Mouse (Mus musculus): ENCODE measurements around the gene Pde10a. TPM values are rescaled to one million over a fixed set of nuclear protein-coding genes. Genes with fewer than 3 reads are reported as not detected.

The Pde10a gene
- total and polyA plus RNA-seq, 3 experiments, result 0.04 to 0.41 (median 0.21) TPM

DNA sequence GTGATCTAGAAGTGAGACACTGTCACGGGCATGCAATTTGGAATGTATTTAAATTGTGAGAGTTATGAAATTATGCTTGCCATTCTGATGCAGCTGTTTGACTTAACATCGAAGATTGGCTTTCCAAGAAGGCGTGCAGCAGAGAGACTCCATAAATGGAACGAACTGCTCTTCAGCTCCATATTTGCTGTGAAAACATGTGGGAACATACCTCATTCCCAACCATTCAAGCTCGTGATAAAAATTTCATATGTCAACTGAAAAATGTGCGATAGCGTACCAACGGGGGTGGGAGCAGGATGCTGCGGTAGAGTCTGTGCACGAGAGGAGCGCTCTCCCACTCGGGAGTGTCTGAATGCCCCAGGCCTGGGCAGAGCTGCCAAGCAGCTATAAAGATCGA lies 293.5 kb downstream of the Pde10a start:
- dilution Hi-C loops (cut with MboI; ENCODE audit: extremely low pct_ligation_motif_present, extremely low pct_unique_long_range_greater_than_20kb, low sequenced_read_pairs), result no loop called here
- Histone ChIP-seq H3K27ac (ENCODE audit: insufficient read depth, low read depth) (no peak overlapping the region), H3K9me3 (replicated peaks; ENCODE audit: low read length) (no peaks in the 10 kb centered on the region), H3K27me3 (replicated peaks) (no peaks in the 10 kb centered on the region), H3K4me1 (ENCODE audit: control insufficient read depth in 1 of 2, insufficient read depth in 2 of 2) (peaks cover 7 to 24% of the 10 kb centered on the region in 2 experiments), H3K79me2 (replicated peaks; ENCODE audit: control insufficient read depth, extremely low read depth, insufficient read depth, poor library complexity, severe bottlenecking) (no peaks in the 10 kb centered on the region), H3K4me3 (replicated peaks in 1 of 3; ENCODE audit: low read depth in 2 of 3, low read length in 2 of 3, poor library complexity in 1 of 3) (no peak overlapping the region), H3K4me2 (ENCODE audit: insufficient read depth, low read depth, poor library complexity, severe bottlenecking) (no peak overlapping the region), H3K36me3 (replicated peaks in 1 of 2; ENCODE audit: control insufficient read depth in 1 of 2, insufficient read depth in 1 of 2, low read length in 1 of 2) (no peaks in the 10 kb centered on the region), H3K9ac (ENCODE audit: insufficient read depth, low read depth) (no peak overlapping the region)
- no peak for DNase-seq (ENCODE audit: extremely low read depth)
- in situ Hi-C loops (cut with MboI; ENCODE audit: low pct_ligation_motif_present, low pct_unique_long_range_greater_than_20kb, low sequenced_read_pairs), result no loop called here
- TF ChIP-seq JUND (conservative IDR thresholded peaks at IDR 0.05; ENCODE audit: low read depth, low read length) (no peak), NRF1 (IDR thresholded peaks at IDR 0.05; ENCODE audit: low read depth, low read length) (no peak), NELFE (IDR thresholded peaks at IDR 0.05; ENCODE audit: low read depth, low read length) (no peak), POLR2AphosphoS2 (IDR thresholded peaks at IDR 0.05; ENCODE audit: low read depth, low read length) (no peak), BHLHE40 (IDR thresholded peaks at IDR 0.05; ENCODE audit: low read depth, low read length) (no peak), CHD1 (IDR thresholded peaks at IDR 0.05; ENCODE audit: low read depth, low read length) (no peak), ZMIZ1 (IDR thresholded peaks at IDR 0.05; ENCODE audit: low read depth, low read length) (no peak), KAT2A (IDR thresholded peaks at IDR 0.05; ENCODE audit: insufficient replicate concordance, low read length) (no peak), ETS1 (conservative IDR thresholded peaks at IDR 0.05; ENCODE audit: low read depth, low read length) (no peak), E2F4 (IDR thresholded peaks at IDR 0.05; ENCODE audit: insufficient replicate concordance, low read depth, low read length) (no peak), JUN (IDR thresholded peaks at IDR 0.05; ENCODE audit: insufficient read depth, low read depth, low read length) (no peak), HCFC1 (IDR thresholded peaks at IDR 0.05; ENCODE audit: low read depth, low read length) (no peak), GABPA (IDR thresholded peaks at IDR 0.05; ENCODE audit: insufficient replicate concordance, low read depth, low read length) (no peak), MYC (IDR thresholded peaks at IDR 0.05; ENCODE audit: low read depth, low read length) (no peak), TCF12 (IDR thresholded peaks at IDR 0.05; ENCODE audit: low read depth, low read length) (no peak), MAFK (IDR thresholded peaks at IDR 0.05; ENCODE audit: insufficient replicate concordance, low read length) (no peak), ZNF384 (IDR thresholded peaks at IDR 0.05; ENCODE audit: low read depth, low read length) (no peak)

DNA sequence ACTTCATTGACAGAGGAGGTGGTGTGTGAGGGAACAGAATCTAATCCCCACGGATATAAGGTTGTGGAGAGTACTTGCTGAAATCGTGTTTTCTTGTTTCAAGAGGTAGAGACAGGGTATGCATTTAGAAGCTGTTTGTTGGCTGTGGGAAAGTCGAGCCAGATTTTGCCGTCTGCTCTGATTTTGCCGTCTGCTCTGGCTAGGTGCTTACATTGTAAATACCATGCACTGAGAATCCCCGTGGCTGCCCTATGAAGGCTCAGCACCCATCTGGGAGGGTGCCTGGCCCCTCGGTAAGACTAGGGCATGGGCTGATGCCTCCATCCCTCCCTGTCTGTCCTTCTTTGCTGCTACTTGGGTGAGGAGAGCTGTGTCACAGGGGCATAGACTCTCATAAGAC lies 298.4 kb downstream of the Pde10a start:
- no peaks in the 10 kb centered on the region for H3K27me3 ChIP-seq (replicated peaks)
- no peaks in the 10 kb centered on the region for H3K4me1 ChIP-seq (ENCODE audit: control insufficient read depth in 1 of 2, insufficient read depth in 2 of 2)
- in situ Hi-C loops (cut with MboI; ENCODE audit: low pct_ligation_motif_present, low pct_unique_long_range_greater_than_20kb, low sequenced_read_pairs) (no loop called here), dilution Hi-C loops (cut with MboI; ENCODE audit: extremely low pct_ligation_motif_present, extremely low pct_unique_long_range_greater_than_20kb, low sequenced_read_pairs) (no loop called here)
- no peak overlapping the region for H3K4me2 ChIP-seq (ENCODE audit: insufficient read depth, low read depth, poor library complexity, severe bottlenecking)
- no peak for DNase-seq (ENCODE audit: extremely low read depth)
- no peaks in the 10 kb centered on the region for H3K79me2 ChIP-seq (replicated peaks; ENCODE audit: control insufficient read depth, extremely low read depth, insufficient read depth, poor library complexity, severe bottlenecking)
- no peak overlapping the region for H3K4me3 ChIP-seq (replicated peaks in 1 of 3; ENCODE audit: low read depth in 2 of 3, low read length in 2 of 3, poor library complexity in 1 of 3)
- TF ChIP-seq POLR2A (IDR thresholded peaks at IDR 0.05; ENCODE audit: low read depth, low read length) (no peak), RCOR1 (conservative IDR thresholded peaks at IDR 0.05; ENCODE audit: low read depth, low read length) (no peak), EP300 (IDR thresholded peaks at IDR 0.05; ENCODE audit: low read length) (no peak), NRF1 (IDR thresholded peaks at IDR 0.05; ENCODE audit: low read depth, low read length) (no peak)
- H3K9me3 ChIP-seq (replicated peaks; ENCODE audit: low read length), result no peaks in the 10 kb centered on the region
- no peak overlapping the region for H3K27ac ChIP-seq (ENCODE audit: insufficient read depth, low read depth)
- H3K36me3 ChIP-seq (replicated peaks in 1 of 2; ENCODE audit: control insufficient read depth in 1 of 2, insufficient read depth in 1 of 2, low read length in 1 of 2), result no peaks in the 10 kb centered on the region
- no peak overlapping the region for H3K9ac ChIP-seq (ENCODE audit: insufficient read depth, low read depth)

All from CH12.LX (cell line).